Mouse (Mus musculus): ENCODE measurements around the gene Tuba3a.

Tuba3a gene

GRCm38 (mm10) chr6:125285890-125286289, at the start of gene Tuba3a:
Gene Tuba3a (minus strand): TSS chr6:125286042.
- DNase-seq (ENCODE audit: extremely low spot score, low read depth, low spot score) = no peak

- no peak for DNase-seq (ENCODE audit: extremely low spot score, low read depth, low spot score)
These were observed 48.5 kb upstream of the Tuba3a start for GRCm38 (mm10) chr6:125334356-125334755.

GRCm38 (mm10) chr6:125333112-125333899, 47.5 kb upstream of the Tuba3a start:
- no peak for DNase-seq (ENCODE audit: extremely low spot score, low read depth, low spot score)

- no peak for DNase-seq (ENCODE audit: extremely low spot score, low read depth, low spot score)
These were observed 44.9 kb upstream of the Tuba3a start for GRCm38 (mm10) chr6:125330626-125331326.

- DNase-seq (ENCODE audit: extremely low spot score, low read depth, low spot score) = no peak
These were observed 42.4 kb upstream of the Tuba3a start for GRCm38 (mm10) chr6:125328243-125328642.

GRCm38 (mm10) chr6:125325337-125325736, 39.5 kb upstream of the Tuba3a start:
- no peak for DNase-seq (ENCODE audit: extremely low spot score, low read depth, low spot score)

- no peak for DNase-seq (ENCODE audit: extremely low spot score, low read depth, low spot score)
These were observed 37.7 kb upstream of the Tuba3a start for GRCm38 (mm10) chr6:125323547-125323946.

GRCm38 (mm10) chr6:125322794-125323193, 37.0 kb upstream of the Tuba3a start:
- no peak for DNase-seq (ENCODE audit: extremely low spot score, low read depth, low spot score)

- no peak for DNase-seq (ENCODE audit: extremely low spot score, low read depth, low spot score)
These were observed 35.4 kb upstream of the Tuba3a start for GRCm38 (mm10) chr6:125321114-125321855.

GRCm38 (mm10) chr6:125320323-125320722, 34.5 kb upstream of the Tuba3a start, which contains the start of gene Scnn1a:
Gene Scnn1a (plus strand): TSS chr6:125320659.
- DNase-seq (ENCODE audit: extremely low spot score, low read depth, low spot score) = no peak

GRCm38 (mm10) chr6:125319919-125320296, 34.1 kb upstream of the Tuba3a start:
- DNase-seq (ENCODE audit: extremely low spot score, low read depth, low spot score) = no peak

- DNase-seq (ENCODE audit: extremely low spot score, low read depth, low spot score) = no peak
These were observed 33.4 kb upstream of the Tuba3a start for GRCm38 (mm10) chr6:125318981-125319918.

GRCm38 (mm10) chr6:125317077-125317476, 31.2 kb upstream of the Tuba3a start:
- no peak for DNase-seq (ENCODE audit: extremely low spot score, low read depth, low spot score)

GRCm38 (mm10) chr6:125314746-125315145, 28.9 kb upstream of the Tuba3a start:
- no peak for DNase-seq (ENCODE audit: extremely low spot score, low read depth, low spot score)

- DNase-seq (ENCODE audit: extremely low spot score, low read depth, low spot score) = no peak
These were observed 28.4 kb upstream of the Tuba3a start for GRCm38 (mm10) chr6:125314231-125314563.

GRCm38 (mm10) chr6:125313546-125314230, 27.8 kb upstream of the Tuba3a start, which contains the start of gene Ltbr:
Gene Ltbr (minus strand): TSS chr6:125313885.
- DNase-seq (ENCODE audit: extremely low spot score, low read depth, low spot score) = no peak

GRCm38 (mm10) chr6:125312581-125313355, 26.9 kb upstream of the Tuba3a start:
- no peak for DNase-seq (ENCODE audit: extremely low spot score, low read depth, low spot score)

GRCm38 (mm10) chr6:125312171-125312570, 26.3 kb upstream of the Tuba3a start:
- DNase-seq (ENCODE audit: extremely low spot score, low read depth, low spot score) = no peak

GRCm38 (mm10) chr6:125309406-125309805, 23.6 kb upstream of the Tuba3a start:
- no peak for DNase-seq (ENCODE audit: extremely low spot score, low read depth, low spot score)
